Mouse (Mus musculus): Measurements from ENCODE around the gene Slc9a3r1. TPM values are rescaled to one million over a fixed set of nuclear protein-coding genes. Genes with fewer than 3 reads are reported as not detected.

Slc9a3r1 gene
- total RNA-seq, 2 experiments from 2014 or later, result 68.8 to 75.2 TPM

GRCm38 (mm10) chr11:115151755-115152429 is 11.2 kb upstream of the Slc9a3r1 start:
- H3K4me3 ChIP-seq, result no peak overlapping the region
- TF ChIP-seq CTCF (IDR thresholded peaks at IDR 0.05), result no peak
- no peak overlapping the region for H3K27ac ChIP-seq
- intact Hi-C loops (cut with DNase I), result loop anchor here (1.0 kb wide), 1 partner anchor 69 kb away; no protein-coding TSS in a partner anchor
- no peak for DNase-seq (ENCODE audit: extremely low spot score in 1 of 2, low spot score in 2 of 2)

GRCm38 (mm10) chr11:115153088-115153487 is 10.1 kb upstream of the Slc9a3r1 start:
- intact Hi-C loops (cut with DNase I), result no loop called here
- no peak for DNase-seq (ENCODE audit: extremely low spot score in 1 of 2, low spot score in 2 of 2)
- Histone ChIP-seq H3K4me3 (no peak overlapping the region), H3K27ac (no peak overlapping the region)
- no peak for TF ChIP-seq CTCF (IDR thresholded peaks at IDR 0.05)

- Histone ChIP-seq H3K4me3 (no peak overlapping the region), H3K27ac (no peak overlapping the region)
- peak; percentile 74 for TF ChIP-seq CTCF (IDR thresholded peaks at IDR 0.05)
- intact Hi-C loops (cut with DNase I), result no loop called here
- DNase-seq (ENCODE audit: extremely low spot score in 1 of 2, low spot score in 2 of 2), result peak; percentile 63 to 66
Observed at GRCm38 (mm10) chr11:115153699-115154292, 9.3 kb upstream of the Slc9a3r1 start.

- H3K4me3 ChIP-seq, result no peak overlapping the region
- no peak for TF ChIP-seq CTCF (IDR thresholded peaks at IDR 0.05)
- intact Hi-C loops (cut with DNase I), result no loop called here
- no peak overlapping the region for H3K27ac ChIP-seq
- DNase-seq (ENCODE audit: extremely low spot score in 1 of 2, low spot score in 2 of 2), result no peak
Observed at GRCm38 (mm10) chr11:115155053-115155634, 8.0 kb upstream of the Slc9a3r1 start.

- no peak for TF ChIP-seq CTCF (IDR thresholded peaks at IDR 0.05)
- Histone ChIP-seq H3K27ac (no peak overlapping the region), H3K4me3 (no peak overlapping the region)
- intact Hi-C loops (cut with DNase I), result no loop called here
- DNase-seq (ENCODE audit: extremely low spot score in 1 of 2, low spot score in 2 of 2), result no peak
Observed at GRCm38 (mm10) chr11:115157933-115158719, 5.0 kb upstream of the Slc9a3r1 start.

DNA sequence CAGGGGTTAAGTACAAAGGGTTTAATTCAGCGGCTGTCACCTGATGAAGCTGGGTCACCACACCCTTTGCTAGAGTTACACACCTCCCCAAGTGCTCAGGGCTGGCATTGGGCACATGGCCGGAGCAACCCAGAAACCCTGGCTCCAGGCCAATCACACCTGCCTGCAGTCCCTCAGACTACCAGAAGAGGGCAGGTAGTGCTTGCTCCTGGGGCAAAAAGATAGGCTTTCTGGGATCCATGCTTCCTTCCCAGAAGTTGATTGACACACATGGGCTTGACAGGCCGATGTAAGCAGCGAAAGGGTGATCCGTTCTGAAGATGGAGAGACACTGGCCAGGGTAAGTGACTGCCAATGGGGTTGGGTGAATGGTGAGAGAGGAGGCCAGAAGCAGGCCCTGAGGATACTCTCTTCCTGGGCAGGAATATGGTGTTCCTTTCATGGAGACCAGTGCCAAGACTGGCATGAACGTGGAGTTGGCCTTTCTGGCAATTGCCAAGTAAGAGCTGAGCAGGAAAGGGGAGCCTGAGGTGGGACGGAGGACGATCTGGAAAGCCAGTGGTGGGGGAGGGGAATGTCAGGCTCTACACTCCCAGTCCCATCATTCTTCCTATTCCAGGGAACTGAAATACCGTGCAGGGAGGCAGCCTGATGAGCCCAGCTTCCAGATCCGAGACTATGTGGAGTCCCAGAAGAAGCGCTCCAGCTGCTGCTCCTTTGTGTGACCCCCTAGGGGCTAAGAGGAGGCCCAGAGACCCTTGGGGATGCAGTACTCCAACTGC is 2.9 kb upstream of the Slc9a3r1 start:
- TF ChIP-seq CTCF (IDR thresholded peaks at IDR 0.05), result peak; percentile 78
- intact Hi-C loops (cut with DNase I), result loop anchor here (2.0 kb wide), 1 partner anchor 111 kb away; no protein-coding TSS in a partner anchor
- Histone ChIP-seq H3K27ac (no peak overlapping the region), H3K4me3 (no peak overlapping the region)
- DNase-seq (ENCODE audit: extremely low spot score in 1 of 2, low spot score in 2 of 2), result peak; percentile 53 to 64

GRCm38 (mm10) chr11:115160883-115161577 is 2.1 kb upstream of the Slc9a3r1 start:
- Histone ChIP-seq H3K4me3 (no peak overlapping the region), H3K27ac (no peak overlapping the region)
- peak; percentile 86 for TF ChIP-seq CTCF (IDR thresholded peaks at IDR 0.05)
- intact Hi-C loops (cut with DNase I), result loop anchor here (1.0 to 2.0 kb wide), 2 partner anchors 21 to 110 kb away; no protein-coding TSS in a partner anchor
- peak; percentile 52 to 61 for DNase-seq (ENCODE audit: extremely low spot score in 1 of 2, low spot score in 2 of 2)

- TF ChIP-seq CTCF (IDR thresholded peaks at IDR 0.05), result no peak
- no peak overlapping the region for H3K4me3 ChIP-seq
- H3K27ac ChIP-seq, result no peak overlapping the region
- intact Hi-C loops (cut with DNase I), result loop anchor here (1.0 to 2.0 kb wide), 2 partner anchors 21 to 109 kb away; no protein-coding TSS in a partner anchor
- DNase-seq (ENCODE audit: extremely low spot score in 1 of 2, low spot score in 2 of 2), result no peak
Observed at GRCm38 (mm10) chr11:115161578-115162204, 1.4 kb upstream of the Slc9a3r1 start.

- no peak for DNase-seq (ENCODE audit: extremely low spot score in 1 of 2, low spot score in 2 of 2)
- Histone ChIP-seq H3K27ac (peak overlapping the region; percentile 65; the same call in 1 of the 2 replicates), H3K4me3 (no peak overlapping the region)
- TF ChIP-seq CTCF (IDR thresholded peaks at IDR 0.05), result no peak
- intact Hi-C loops (cut with DNase I), result no loop called here
Observed at GRCm38 (mm10) chr11:115162205-115162601, 938 bp upstream of the Slc9a3r1 start.

DNA sequence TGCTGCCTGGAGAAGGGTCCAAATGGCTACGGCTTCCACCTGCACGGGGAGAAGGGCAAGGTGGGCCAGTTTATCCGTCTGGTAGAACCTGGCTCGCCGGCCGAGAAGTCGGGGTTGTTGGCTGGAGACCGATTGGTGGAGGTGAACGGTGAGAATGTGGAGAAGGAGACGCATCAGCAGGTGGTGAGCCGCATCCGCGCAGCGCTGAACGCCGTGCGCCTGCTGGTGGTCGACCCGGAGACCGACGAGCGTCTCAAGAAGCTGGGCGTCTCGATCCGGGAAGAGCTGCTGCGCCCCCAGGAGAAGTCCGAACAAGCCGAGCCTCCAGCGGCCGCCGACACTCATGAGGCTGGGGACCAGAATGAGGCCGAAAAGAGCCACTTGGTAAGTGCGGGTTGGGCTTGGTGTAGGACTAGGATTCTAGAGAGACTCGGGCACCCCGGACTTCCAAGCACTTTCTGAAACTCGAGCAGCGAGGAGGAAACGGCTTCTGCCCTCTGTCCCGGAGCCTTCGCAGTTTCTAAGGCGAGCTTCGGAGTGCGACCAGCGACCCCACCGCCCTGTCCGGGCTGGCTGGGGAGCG is 518 bp downstream of the Slc9a3r1 start:
- peak overlapping the region; percentile 59 for H3K4me3 ChIP-seq
- H3K27ac ChIP-seq, result peak overlapping the region; percentile 62; the same call in 1 of the 2 replicates
- TF ChIP-seq CTCF (IDR thresholded peaks at IDR 0.05), result no peak; the same call in none of the 2 replicates
- intact Hi-C loops (cut with DNase I), result loop anchor here (1.0 kb wide), 1 partner anchor 69 kb away; no protein-coding TSS in a partner anchor
- no peak for DNase-seq (ENCODE audit: extremely low spot score in 1 of 2, low spot score in 2 of 2)

Data from left cerebral cortex, adult 2 months (tissue).